Mouse (Mus musculus): ENCODE measurements around the gene Zbtb16. TPM values are rescaled to one million over a fixed set of nuclear protein-coding genes. Genes with fewer than 3 reads are reported as not detected.

Zbtb16 gene
- polyA plus RNA-seq, 1 experiment from 2014 or later: 6.3 TPM

DNA sequence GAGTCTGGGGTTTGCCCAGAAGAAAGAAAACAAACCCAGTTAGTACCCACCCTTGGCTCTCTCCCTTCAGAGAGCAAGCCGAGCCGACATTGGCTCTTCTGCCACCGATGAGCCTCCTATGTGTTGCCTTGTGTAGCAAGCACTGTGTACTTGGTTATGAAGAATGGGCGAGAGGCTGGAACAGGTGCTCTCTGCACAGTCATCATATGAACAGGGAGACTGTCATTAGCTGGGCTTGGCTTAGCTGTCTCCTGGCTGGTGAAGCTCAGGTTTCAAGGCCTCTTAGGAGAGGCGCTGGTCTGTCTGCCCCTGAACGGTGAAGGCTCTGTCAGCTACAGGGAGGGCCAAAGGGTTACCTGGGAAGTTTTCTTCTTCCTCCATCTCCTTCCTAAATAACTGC, 62.9 kb downstream of the Zbtb16 start:
- no peak for ATAC-seq (ENCODE audit: low FRiP score)
- Histone ChIP-seq H3K27me3 (no peaks in the 10 kb centered on the region), H3K4me1 (replicated peaks) (no peaks in the 10 kb centered on the region), H3K36me3 (no peaks in the 10 kb centered on the region), H3K4me3 (no peak overlapping the region), H3K9ac (no peak overlapping the region), H3K27ac (no peak overlapping the region), H3K9me3 (no peaks in the 10 kb centered on the region), H3K4me2 (no peak overlapping the region)
- WGBS: 90% methylated on average over 6 of the region's 6 CpGs

DNA sequence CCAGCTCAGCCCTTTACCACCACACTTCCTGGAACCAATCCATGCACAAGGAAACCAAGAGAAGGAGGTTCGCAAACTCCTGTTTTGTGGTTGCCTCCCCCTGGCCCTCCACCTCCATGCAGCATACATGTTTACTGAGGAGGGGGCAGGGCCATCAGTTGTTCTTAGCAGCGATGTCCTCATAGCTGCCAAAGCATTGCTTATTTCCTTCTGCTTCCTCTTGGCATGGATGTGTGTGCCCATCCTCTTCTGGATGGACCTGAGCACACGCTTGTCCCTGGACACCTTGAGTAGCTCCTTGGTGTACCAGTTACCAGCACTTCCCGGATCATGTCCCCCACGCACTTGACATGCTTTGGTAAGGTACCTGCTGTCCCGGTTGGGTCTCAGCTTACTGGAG, 64.5 kb downstream of the Zbtb16 start:
- no peaks in the 10 kb centered on the region for H3K36me3 ChIP-seq
- no peak overlapping the region for H3K9ac ChIP-seq
- no peak for ATAC-seq (ENCODE audit: low FRiP score)

DNA sequence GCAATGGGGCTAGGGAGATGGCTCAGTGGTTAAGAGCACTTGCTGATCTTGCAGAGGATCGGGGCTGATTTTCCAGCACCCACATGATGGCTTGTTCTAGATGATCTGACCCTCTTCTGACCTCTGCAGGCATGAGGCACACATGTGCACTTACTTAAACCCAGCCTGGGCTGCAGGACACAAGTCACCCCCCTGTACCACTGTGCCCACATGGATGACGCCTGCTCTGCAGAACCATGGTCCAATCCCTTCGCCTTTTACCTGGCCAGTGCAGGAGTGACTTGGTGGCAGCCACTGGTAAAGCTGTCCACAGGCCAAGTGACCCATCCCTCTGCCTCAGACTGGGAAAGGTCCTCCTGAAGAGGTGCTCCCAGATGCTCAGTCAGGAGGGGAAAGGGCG, 67.1 kb downstream of the Zbtb16 start:
- H3K4me3 ChIP-seq: no peak overlapping the region
- no peaks in the 10 kb centered on the region for H3K9me3 ChIP-seq
- H3K27ac ChIP-seq: no peak overlapping the region
- H3K4me1 ChIP-seq (replicated peaks): peaks cover 13% of the 10 kb centered on the region
- H3K36me3 ChIP-seq: no peaks in the 10 kb centered on the region
- WGBS: 92% methylated on average over 4 of the region's 4 CpGs
- no peaks in the 10 kb centered on the region for H3K27me3 ChIP-seq
- no peak overlapping the region for H3K4me2 ChIP-seq
- no peak for ATAC-seq (ENCODE audit: low FRiP score)
- H3K9ac ChIP-seq: no peak overlapping the region

More for the DNA sequence above, 64.5 kb downstream of the Zbtb16 start:
- Histone ChIP-seq H3K4me1 (replicated peaks) (peaks cover 10% of the 10 kb centered on the region), H3K9me3 (no peaks in the 10 kb centered on the region), H3K4me2 (no peak overlapping the region), H3K27ac (no peak overlapping the region), H3K27me3 (no peaks in the 10 kb centered on the region), H3K4me3 (no peak overlapping the region)
- WGBS: 93% methylated on average over 6 of the region's 6 CpGs

DNA sequence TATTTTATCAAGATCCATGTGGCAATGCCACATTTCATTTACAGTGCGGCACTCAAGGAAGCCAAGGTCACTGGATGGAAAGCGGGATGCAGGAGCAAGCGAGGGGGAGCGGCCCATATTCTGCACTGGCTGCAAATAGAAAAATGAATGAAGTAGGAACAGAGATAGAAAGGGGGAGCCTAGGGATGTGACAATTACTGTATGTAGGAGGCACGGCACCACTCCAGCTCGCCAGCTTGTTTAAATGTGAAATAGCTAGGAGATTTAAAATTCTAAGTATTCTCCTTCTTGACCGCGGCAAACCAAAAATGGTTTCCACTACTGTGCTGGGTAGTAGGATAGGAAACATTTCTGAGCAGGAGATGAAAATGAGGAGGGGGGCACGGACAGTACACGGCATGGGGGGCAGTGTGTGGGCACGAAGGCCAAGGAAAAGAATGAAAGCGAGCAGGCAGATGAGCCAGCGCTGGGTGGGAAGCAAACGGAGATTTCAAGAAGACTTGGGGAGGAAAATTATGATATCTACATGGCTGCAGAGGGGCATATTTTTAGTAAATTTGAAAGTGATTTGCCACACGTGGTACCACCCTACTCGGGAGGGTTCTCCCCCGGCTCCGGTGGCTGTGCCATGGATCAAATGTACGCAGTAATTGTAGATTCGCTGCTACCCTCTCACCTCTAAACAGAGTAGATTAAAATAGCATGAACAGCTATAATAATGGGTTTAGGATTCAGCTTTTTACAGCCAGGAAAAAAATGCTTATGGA, 68.2 kb downstream of the Zbtb16 start:
- Histone ChIP-seq H3K4me3 (no peak overlapping the region), H3K9ac (no peak overlapping the region), H3K27ac (0 out of 2 replicates have a peak overlapping the region, but pooled peaks have one; percentile 48), H3K4me1 (replicated peaks) (peaks cover 13% of the 10 kb centered on the region), H3K27me3 (no peaks in the 10 kb centered on the region), H3K36me3 (no peaks in the 10 kb centered on the region), H3K9me3 (no peaks in the 10 kb centered on the region), H3K4me2 (no peak overlapping the region)
- WGBS: 88% methylated on average over 20 of the region's 20 CpGs
- ATAC-seq (ENCODE audit: low FRiP score): no peak

DNA sequence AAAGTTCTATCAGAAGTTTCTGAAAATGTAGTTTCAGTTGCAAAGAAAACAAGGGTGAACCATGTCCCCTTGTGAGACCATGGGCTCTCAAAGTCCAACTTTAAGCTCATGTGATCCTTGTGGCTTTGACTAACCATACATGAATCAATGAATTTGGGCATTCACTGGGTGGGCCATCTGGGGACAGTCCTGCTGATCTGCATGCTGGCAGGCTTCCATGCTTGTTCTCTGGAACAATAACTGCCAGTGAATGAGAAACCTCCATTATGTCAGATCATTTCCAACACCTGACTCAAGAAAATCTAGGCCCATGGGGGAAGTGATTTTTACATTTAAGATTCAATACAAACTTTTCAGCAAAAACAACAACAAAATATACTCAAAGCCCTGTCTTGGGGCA, 70.1 kb downstream of the Zbtb16 start:
- no peak overlapping the region for H3K27ac ChIP-seq
- H3K4me3 ChIP-seq: no peak overlapping the region
- H3K9ac ChIP-seq: no peak overlapping the region
- peaks cover 22% of the 10 kb centered on the region for H3K4me1 ChIP-seq (replicated peaks)
- no peak for ATAC-seq (ENCODE audit: low FRiP score)
- no peak overlapping the region for H3K4me2 ChIP-seq
- no peaks in the 10 kb centered on the region for H3K9me3 ChIP-seq
- no peaks in the 10 kb centered on the region for H3K36me3 ChIP-seq
- no peaks in the 10 kb centered on the region for H3K27me3 ChIP-seq

DNA sequence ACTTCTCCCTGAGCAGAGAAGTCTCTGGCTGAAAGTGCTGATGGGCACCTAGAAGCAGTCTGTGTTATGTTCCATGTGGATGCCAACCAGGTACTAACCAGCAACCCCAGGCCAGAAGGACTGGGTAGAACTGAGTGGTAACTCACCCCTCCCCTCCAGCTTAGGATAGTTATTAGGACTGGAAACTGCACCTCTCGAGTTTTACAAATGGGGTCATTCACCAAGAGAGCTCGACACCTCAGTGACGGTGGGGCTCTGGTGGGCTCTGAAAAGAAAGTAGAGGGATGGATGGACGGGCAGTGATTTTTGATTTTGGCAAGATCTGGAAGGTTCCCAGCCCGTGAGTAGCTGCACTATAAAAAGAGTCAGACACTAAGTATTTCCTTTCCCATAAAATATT, 71.7 kb downstream of the Zbtb16 start:
- Histone ChIP-seq H3K4me2 (no peak overlapping the region), H3K36me3 (no peaks in the 10 kb centered on the region), H3K27ac (no peak overlapping the region), H3K27me3 (no peaks in the 10 kb centered on the region), H3K9me3 (no peaks in the 10 kb centered on the region), H3K9ac (no peak overlapping the region), H3K4me3 (no peak overlapping the region), H3K4me1 (replicated peaks) (peaks cover 37% of the 10 kb centered on the region)
- WGBS: 88% methylated on average over 5 of the region's 5 CpGs
- no peak for ATAC-seq (ENCODE audit: low FRiP score)

DNA sequence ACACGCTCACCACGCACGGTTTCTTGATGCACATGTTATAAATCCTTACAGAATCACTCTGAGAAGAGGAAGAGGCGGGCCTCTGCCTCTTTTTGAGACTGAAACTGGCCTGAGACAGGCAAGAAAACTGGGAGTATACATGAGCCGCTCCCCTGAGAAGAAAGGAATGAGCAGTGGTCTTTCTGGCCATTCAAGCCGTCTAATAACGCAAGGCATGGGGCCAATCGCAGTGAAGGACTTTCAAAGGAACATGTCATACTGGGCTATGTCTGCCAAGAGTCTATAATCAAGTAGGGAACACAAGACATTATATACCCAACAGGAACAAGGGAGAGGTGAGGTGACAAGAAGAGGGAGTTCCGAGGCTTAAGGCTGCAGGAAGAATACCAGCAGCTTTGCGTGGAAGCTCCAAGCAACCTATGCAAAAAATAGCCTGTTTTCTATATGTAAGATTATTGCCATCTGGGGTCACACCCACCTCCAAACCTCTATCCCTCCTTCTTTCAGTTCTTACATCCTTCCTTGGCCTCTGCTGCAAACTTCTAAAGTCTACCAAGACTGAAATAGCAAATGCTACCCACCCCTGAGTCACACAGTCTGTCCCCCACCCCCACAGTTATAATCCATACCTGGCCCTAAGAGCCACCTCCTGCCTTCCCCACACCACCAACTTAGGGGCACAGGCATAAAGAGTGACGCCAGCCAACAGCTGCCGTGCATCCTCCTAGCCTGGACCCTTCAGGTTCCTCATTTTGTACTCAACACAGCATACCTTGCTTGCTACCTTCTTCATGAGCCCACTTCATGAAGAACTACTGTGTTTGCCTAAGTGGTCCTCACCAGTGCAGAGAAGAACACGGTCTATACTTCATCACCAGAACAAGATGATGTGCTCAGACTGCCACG, 74.0 kb downstream of the Zbtb16 start:
- 90% methylated on average over 14 of the region's 14 CpGs for WGBS
- no peak overlapping the region for H3K4me3 ChIP-seq
- no peak overlapping the region for H3K27ac ChIP-seq
- peaks cover 40% of the 10 kb centered on the region for H3K4me1 ChIP-seq (replicated peaks)
- no peak overlapping the region for H3K4me2 ChIP-seq
- ATAC-seq (ENCODE audit: low FRiP score): no peak
- H3K36me3 ChIP-seq: no peaks in the 10 kb centered on the region
- no peak overlapping the region for H3K9ac ChIP-seq
- no peaks in the 10 kb centered on the region for H3K27me3 ChIP-seq
- H3K9me3 ChIP-seq: no peaks in the 10 kb centered on the region

DNA sequence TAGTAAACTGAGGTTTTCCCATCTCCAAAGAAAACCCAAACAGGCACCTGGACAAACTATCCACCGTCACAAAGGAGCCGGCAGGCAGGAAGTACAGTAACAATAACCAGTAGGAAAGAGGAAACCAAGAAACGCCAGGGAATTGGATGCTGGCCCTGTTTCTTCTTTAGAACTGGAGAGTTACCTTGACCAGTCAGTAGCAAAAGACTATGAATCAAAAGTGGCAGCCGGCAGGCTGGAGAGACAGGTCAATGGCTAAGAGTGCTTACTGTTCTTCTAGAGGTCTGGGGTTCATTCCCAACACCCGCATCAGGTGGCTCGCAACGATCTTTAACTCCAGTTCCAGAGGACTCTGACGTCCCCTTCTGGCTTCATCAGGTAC, 74.9 kb downstream of the Zbtb16 start:
- no peak overlapping the region for H3K4me2 ChIP-seq
- H3K27ac ChIP-seq: no peak overlapping the region; the same call in 1 of the 2 replicates
- no peaks in the 10 kb centered on the region for H3K9me3 ChIP-seq
- H3K9ac ChIP-seq: no peak overlapping the region
- WGBS: 73% methylated on average over 8 of the region's 8 CpGs
- no peak for ATAC-seq (ENCODE audit: low FRiP score)
- peaks cover 49% of the 10 kb centered on the region for H3K4me1 ChIP-seq (replicated peaks)
- no peaks in the 10 kb centered on the region for H3K36me3 ChIP-seq
- no peak overlapping the region for H3K4me3 ChIP-seq
- no peaks in the 10 kb centered on the region for H3K27me3 ChIP-seq

DNA sequence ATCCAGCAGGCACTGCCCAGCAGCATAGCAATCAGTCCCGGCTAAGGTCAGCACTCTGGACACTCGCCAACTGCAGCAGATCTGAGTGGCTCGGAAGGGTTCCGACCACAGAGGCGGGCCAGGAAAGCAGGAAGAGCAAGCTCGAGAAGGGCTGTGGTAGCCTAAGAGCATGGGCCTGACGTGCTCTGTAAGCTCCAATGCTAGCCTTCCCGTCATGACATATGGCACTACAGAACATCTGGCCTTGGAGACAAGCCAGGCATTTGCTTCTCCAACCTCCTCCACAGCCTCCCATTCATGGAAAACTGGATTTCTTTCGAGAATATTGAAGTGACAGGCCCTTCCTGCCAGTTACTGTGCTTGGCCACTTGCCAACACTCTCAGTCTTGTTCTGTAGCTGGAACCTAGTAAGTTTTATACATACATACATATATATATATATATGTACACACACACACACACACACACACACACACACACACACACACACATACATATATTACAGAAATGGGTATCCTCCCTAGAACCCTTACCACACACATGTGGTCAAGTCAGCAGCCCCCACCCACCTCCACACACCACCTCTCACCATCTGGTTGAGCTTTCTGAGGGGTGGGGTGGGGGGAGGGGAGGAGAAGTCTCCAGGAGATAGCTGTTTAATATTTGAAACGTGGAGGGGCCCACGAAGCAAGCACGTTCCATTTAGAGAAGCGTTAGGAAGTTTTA, 75.4 kb downstream of the Zbtb16 start:
- WGBS: 51% methylated on average over 13 of the region's 13 CpGs
- Histone ChIP-seq H3K4me2 (no peak overlapping the region), H3K4me3 (no peak overlapping the region), H3K36me3 (no peaks in the 10 kb centered on the region), H3K4me1 (replicated peaks) (peaks cover 51% of the 10 kb centered on the region), H3K27ac (peak overlapping the region; percentile 75), H3K27me3 (no peaks in the 10 kb centered on the region), H3K9ac (no peak overlapping the region), H3K9me3 (no peaks in the 10 kb centered on the region)
- ATAC-seq (ENCODE audit: low FRiP score): peak; percentile 67; the same call in 1 of the 2 replicates

DNA sequence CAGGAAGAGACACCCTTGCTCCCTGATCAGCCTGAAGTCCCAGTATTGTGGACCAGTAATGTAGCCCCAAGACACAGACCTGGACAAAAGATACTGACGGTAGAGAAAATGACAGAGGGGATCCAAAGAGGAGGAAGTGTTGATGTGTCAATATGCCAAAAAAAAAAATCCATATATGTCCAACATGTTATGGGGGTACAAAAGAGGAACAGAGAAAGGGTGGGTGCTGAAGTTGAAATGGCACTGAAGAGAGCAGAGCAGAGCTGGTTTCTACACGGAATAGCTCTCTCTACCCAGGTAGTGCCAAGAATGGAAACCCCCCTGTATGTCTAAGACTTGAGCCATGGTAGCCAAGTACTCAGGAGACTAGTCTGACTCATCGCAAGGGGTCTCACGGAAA, 76.9 kb downstream of the Zbtb16 start:
- Histone ChIP-seq H3K4me1 (replicated peaks) (peaks cover 56% of the 10 kb centered on the region), H3K9me3 (no peaks in the 10 kb centered on the region), H3K9ac (no peak overlapping the region), H3K27me3 (no peaks in the 10 kb centered on the region), H3K4me3 (no peak overlapping the region), H3K4me2 (no peak overlapping the region), H3K27ac (no peak overlapping the region), H3K36me3 (no peaks in the 10 kb centered on the region)
- 89% methylated on average over 4 of the region's 4 CpGs for WGBS
- ATAC-seq (ENCODE audit: low FRiP score): no peak

DNA sequence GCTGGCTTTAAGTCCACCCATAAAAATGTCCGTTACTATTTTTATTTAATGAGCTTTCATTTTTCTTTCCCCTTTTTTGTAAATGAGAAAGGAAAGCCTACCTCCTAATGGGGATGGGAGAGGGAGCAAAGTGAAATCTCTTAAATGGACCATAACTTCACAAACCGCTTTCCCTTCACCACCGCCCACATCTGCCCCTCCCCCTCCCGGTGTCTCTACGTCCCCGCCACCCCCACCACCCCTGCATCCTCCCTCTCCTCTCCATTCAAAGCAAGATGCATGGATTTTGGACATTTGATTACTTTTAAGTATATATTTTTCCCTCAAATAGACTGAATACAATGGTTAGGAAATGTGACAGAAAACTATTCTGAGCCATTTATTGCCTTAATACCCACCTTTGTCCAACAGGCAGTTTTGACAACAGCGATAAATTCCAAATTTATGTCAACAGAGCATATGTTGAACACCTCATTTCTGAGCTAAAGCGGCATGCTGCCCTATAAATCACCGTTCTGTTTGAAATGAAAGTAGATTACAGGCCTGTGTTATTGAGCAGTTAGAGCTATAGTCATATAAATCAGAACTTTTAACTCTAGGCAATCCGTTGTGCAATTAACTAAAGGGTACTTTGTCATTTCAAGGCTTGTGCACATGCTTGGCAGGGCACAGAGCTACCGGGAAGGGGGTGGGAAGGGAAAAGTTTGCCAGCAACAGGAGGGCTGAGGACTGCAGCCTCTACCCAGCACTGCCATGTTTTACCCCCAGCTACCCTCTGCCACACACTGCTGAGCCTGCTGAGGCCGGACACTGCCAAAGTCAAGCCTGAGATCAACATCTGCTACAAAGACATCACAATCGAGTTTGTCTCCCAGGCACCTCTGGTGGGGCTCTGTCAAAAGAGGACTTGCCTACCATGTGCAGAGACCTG, 78.1 kb downstream of the Zbtb16 start:
- 48% methylated on average over 13 of the region's 13 CpGs for WGBS
- Histone ChIP-seq H3K9me3 (no peaks in the 10 kb centered on the region), H3K27me3 (no peaks in the 10 kb centered on the region), H3K36me3 (no peaks in the 10 kb centered on the region), H3K4me1 (replicated peaks) (peaks cover 56% of the 10 kb centered on the region), H3K4me3 (no peak overlapping the region), H3K9ac (no peak overlapping the region), H3K27ac (no peak overlapping the region), H3K4me2 (no peak overlapping the region)
- ATAC-seq (ENCODE audit: low FRiP score): no peak

Measured in hindbrain, embryonic 13.5 days (tissue).